Mouse (Mus musculus): ENCODE results near the gene Fam206a.

DNA sequence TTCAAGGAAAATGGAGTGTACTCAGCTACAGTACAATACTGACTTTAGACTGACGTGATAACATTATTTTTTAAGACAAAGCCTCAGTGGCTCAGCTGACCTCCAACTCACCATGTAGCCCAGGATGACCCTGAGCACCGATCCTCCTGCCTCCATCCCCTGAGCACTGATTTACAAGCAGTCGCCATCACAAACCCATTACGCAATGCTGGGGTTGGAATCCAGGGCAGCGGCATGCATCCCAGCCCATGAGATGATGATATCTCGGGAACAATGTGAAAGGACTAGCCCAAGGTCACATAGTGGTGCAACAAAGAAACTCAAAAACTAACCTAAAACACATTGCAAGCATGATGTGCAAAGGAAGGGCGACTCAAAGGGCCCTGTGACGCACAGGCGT is 22.1 kb downstream of the Fam206a start:
- no peak for TF ChIP-seq CTCF (IDR thresholded peaks at IDR 0.05; ENCODE audit: control insufficient read depth, insufficient read depth, insufficient read length)
- TF ChIP-seq MAX (IDR thresholded peaks at IDR 0.05), result no peak
- TF ChIP-seq MYOD1 (IDR thresholded peaks at IDR 0.05; ENCODE audit: control insufficient read depth, insufficient read length, low read depth), result no peak
- no peak for TF ChIP-seq USF1 (IDR thresholded peaks at IDR 0.05; ENCODE audit: low read depth)
- TF ChIP-seq FOSL1 (IDR thresholded peaks at IDR 0.05; ENCODE audit: insufficient read depth, low read length, poor library complexity, severe bottlenecking), result no peak
